Mouse (Mus musculus) lung, adult 2 months (tissue): ENCODE results near the gene Acox2.
"Not testable (repeated sequence)": the region's sequence is repeated elsewhere in the genome, so short reads cannot be mapped to it uniquely, and the experiment has no call there.

Experiments used
- CTCF ChIP-seq: fragments of 200-500 bp; IDR thresholded peaks from 2 replicates; pipeline ENCODE4 v1.5.1; 2011; ENCODE audit warnings: mild to moderate bottlenecking, low read length, control low read depth; ENCODE audit not compliant: insufficient read depth
- POLR2A ChIP-seq: fragments of 200-500 bp; IDR thresholded peaks from 2 replicates; pipeline ENCODE4 v1.6.1; 2011; ENCODE audit warnings: low read depth, mild to moderate bottlenecking, control low read depth, low read length, borderline replicate concordance; ENCODE audit errors: extremely low read depth

- not testable (repeated sequence) for TF ChIP-seq CTCF, POLR2A
Observed at GRCm38 (mm10) chr14:8271281-8271680, 12.1 kb upstream of the Acox2 start.
